Mouse (Mus musculus) ES-E14 (cell line): Measurements from ENCODE around the gene Gpr35. TPM values are rescaled to one million over a fixed set of nuclear protein-coding genes. Genes with fewer than 3 reads are reported as not detected.

Experiments used
- DNase-seq: peaks from one replicate; pipeline ENCODE4 v3.0.0-alpha.2; 2013; ENCODE audit warnings: low read depth, low spot score
- H3K27ac ChIP-seq: 2 replicates; pipeline ENCODE4 v1.5.1; 2012; ENCODE audit warnings: low read depth, mild to moderate bottlenecking, low read length, moderate library complexity, mixed read lengths; ENCODE audit not compliant: poor library complexity, insufficient read depth, severe bottlenecking
- H3K36me3 ChIP-seq: 2 replicates; pipeline ENCODE4 v1.6.1; 2012; ENCODE audit warnings: mild to moderate bottlenecking, low read length, moderate library complexity, mixed read lengths; ENCODE audit not compliant: control insufficient read depth, poor library complexity, insufficient read depth, severe bottlenecking
- H3K4me1 ChIP-seq, 2 experiments: fragments of 150-350 bp in 1 of 2; sonication (generic) in 1 of 2; 2 replicates each; pipeline ENCODE4 v1.6.1; 2012; ENCODE audit warnings: low read length in 2 of 2, mild to moderate bottlenecking in 1 of 2, mixed read lengths in 1 of 2; ENCODE audit not compliant: control insufficient read depth in 2 of 2, insufficient read depth in 2 of 2, poor library complexity in 1 of 2
- H3K4me3 ChIP-seq, 2 experiments: fragments of 150-350 bp in 1 of 2; sonication (generic) in 1 of 2; 2 replicates each; pipeline ENCODE4 v1.5.1; 2012; ENCODE audit warnings: low read length in 2 of 2, low read depth in 1 of 2, mild to moderate bottlenecking in 1 of 2, mixed read lengths in 1 of 2; ENCODE audit not compliant: insufficient read depth in 1 of 2, poor library complexity in 1 of 2, severe bottlenecking in 1 of 2
- H3K9ac ChIP-seq: 2 replicates; pipeline ENCODE4 v1.6.1; 2012; ENCODE audit warnings: low read depth, mild to moderate bottlenecking, low read length, mixed read lengths; ENCODE audit not compliant: poor library complexity, insufficient read depth, severe bottlenecking
- H3K9me3 ChIP-seq: fragments of 150-350 bp; sonication (generic); 2 replicates; pipeline ENCODE4 v1.6.1; 2012; ENCODE audit warnings: low read depth, mild to moderate bottlenecking, low read length; ENCODE audit not compliant: control insufficient read depth, insufficient read depth
- CHD2 ChIP-seq: IDR thresholded peaks from 2 replicates; pipeline ENCODE4 v1.6.1; 2014; ENCODE audit warnings: mild to moderate bottlenecking, low read depth, low read length, inconsistent platforms
- HCFC1 ChIP-seq: IDR thresholded peaks from 2 replicates; pipeline ENCODE4 v1.6.1; 2012; ENCODE audit warnings: low read length, inconsistent platforms, borderline replicate concordance; ENCODE audit not compliant: insufficient read depth
- MAFK ChIP-seq: IDR thresholded peaks from 2 replicates; pipeline ENCODE4 v1.6.1; 2014; ENCODE audit warnings: mild to moderate bottlenecking, low read depth, low read length, inconsistent platforms; ENCODE audit not compliant: insufficient read depth
- ZC3H11A ChIP-seq: IDR thresholded peaks from 2 replicates; pipeline ENCODE4 v1.6.1; 2012; ENCODE audit warnings: low read depth, mild to moderate bottlenecking, inconsistent platforms, low read length, borderline replicate concordance
- ZNF384 ChIP-seq: IDR thresholded peaks from 2 replicates; pipeline ENCODE4 v1.6.1; 2012; ENCODE audit warnings: low read depth, low read length, inconsistent platforms
- in situ Hi-C, 2 experiments: fragments of 600-800 bp; cut with MboI; formaldehyde crosslinking; loops; one replicate each; pipeline ENCODE4 v1.15.1; 2025; ENCODE audit warnings: low sequenced_read_pairs in 2 of 2, inconsistent platforms in 1 of 2; ENCODE audit not compliant: unreplicated experiment in 2 of 2
- total RNA-seq: library from RNA; depleted of rRNA; stranded (reverse); fragments of 300-350 nt; gene quantifications from 2 replicates; pipeline ENCODE4 v1.2.3, GENCODE M21; 2012

The Gpr35 gene
- total RNA-seq, 1 experiment = 0.22 TPM

DNA sequence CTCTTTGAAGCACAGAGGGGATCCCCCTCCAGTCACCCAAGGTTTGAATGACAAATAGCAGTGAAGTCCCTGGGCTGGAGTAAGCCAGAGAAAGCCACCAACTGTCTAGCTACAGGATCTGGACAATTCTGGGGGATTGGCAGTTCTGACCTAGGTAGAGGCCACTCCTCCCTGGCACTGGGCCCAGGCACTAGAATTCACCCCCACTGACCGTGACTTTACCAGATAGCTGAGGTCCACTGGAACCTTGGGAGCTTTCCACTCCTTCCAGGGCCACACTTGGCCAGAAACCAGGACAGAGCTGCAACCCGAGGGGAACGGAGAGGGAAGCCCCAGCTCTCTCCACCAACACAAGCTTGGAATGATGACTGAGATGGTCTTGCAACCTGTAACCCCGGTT is 58.5 kb downstream of the Gpr35 start:
- H3K36me3 ChIP-seq = no peaks in the 10 kb centered on the region
- H3K4me1 ChIP-seq = no peaks in the 10 kb centered on the region
- in situ Hi-C loops = no loop called here
- DNase-seq = no peak
- no peak overlapping the region for H3K27ac ChIP-seq
- no peak overlapping the region for H3K9ac ChIP-seq
- no peaks in the 10 kb centered on the region for H3K9me3 ChIP-seq
- H3K4me3 ChIP-seq = no peak overlapping the region
- TF ChIP-seq MAFK = no peak
- TF ChIP-seq CHD2 = no peak
- no peak for TF ChIP-seq HCFC1
- TF ChIP-seq ZNF384 = no peak

DNA sequence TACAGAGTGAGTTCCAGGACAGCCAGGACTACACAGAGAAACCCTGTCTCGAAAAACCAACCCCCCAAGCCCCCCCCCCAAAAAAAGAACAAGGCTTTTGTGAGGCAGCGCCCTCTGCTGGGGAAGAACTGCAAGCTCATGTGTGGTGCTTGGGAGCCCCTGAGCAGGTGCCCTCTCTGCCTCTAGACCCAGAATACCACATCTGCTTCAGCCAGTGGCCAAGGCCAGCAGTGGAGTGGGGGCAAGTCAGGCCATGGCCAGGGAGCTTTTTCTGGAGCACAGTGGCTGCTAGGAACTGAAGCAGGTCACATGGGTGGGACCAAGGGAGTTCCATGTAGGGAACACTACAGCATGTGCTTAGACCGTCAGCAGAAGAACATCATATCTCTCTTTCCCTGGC is 60.1 kb downstream of the Gpr35 start:
- peak; percentile 7 for DNase-seq
- Histone ChIP-seq H3K9ac (no peak overlapping the region), H3K36me3 (no peaks in the 10 kb centered on the region), H3K9me3 (no peaks in the 10 kb centered on the region), H3K27ac (no peak overlapping the region), H3K4me3 (no peak overlapping the region), H3K4me1 (no peaks in the 10 kb centered on the region)
- TF ChIP-seq HCFC1 (no peak), ZC3H11A (no peak), CHD2 (no peak), ZNF384 (no peak), MAFK (no peak)
- in situ Hi-C loops = no loop called here

DNA sequence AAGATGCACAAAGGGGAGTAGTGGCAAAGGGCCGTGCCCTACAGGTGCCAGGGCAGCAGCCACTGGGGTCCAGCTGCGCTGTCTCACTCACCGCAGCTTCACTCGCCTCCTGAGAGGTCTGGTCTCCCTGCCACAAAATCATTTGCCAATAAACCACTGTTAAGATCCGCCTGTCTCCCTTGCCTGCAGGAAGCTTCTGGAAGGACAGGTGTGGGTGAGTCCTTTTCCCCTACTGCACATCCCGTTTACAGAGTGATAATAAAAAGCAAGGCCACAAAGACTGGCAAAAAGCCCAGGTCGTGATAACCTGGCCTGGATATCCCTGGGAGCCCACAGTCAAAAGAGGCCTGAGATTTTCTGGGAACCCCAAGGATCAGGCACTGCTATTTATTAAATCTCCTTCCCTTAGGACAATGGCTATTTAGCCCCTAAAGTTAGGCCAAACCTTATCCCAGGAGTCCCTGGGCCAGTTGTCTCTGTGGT is 61.5 kb downstream of the Gpr35 start:
- in situ Hi-C loops = no loop called here
- H3K4me3 ChIP-seq = no peak overlapping the region
- no peak overlapping the region for H3K27ac ChIP-seq
- no peaks in the 10 kb centered on the region for H3K36me3 ChIP-seq
- no peaks in the 10 kb centered on the region for H3K4me1 ChIP-seq
- no peaks in the 10 kb centered on the region for H3K9me3 ChIP-seq
- no peak for TF ChIP-seq CHD2
- TF ChIP-seq HCFC1 = no peak
- TF ChIP-seq MAFK = no peak
- no peak for TF ChIP-seq ZNF384
- no peak for TF ChIP-seq ZC3H11A
- 0 out of 2 replicates have a peak overlapping the region, but pooled peaks have one; percentile 22 for H3K9ac ChIP-seq
- no peak for DNase-seq

DNA sequence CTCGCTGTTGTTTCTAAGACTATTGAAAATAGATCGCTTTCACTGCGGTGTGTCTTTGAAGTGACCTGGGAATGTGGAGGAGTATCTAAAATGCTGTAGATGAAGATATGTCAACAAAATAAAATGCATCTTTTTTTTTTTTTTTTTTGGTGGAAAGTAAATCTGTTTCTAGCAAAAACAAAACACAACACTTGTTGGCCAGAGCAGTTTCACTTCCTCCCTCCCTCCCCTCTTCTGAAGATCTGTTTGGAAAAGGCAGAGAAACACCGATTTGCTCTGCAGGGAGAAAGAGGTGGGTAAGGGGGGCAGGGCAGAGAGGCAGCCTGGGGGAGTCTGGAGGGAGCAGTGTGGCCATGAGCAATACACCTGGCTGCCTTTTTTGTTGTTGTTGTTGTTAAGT is 62.7 kb downstream of the Gpr35 start:
- no peak for DNase-seq
- Histone ChIP-seq H3K4me1 (no peaks in the 10 kb centered on the region; a peak in 1 of 4 replicates), H3K9me3 (no peaks in the 10 kb centered on the region), H3K27ac (no peak overlapping the region), H3K9ac (no peak overlapping the region), H3K4me3 (no peak overlapping the region), H3K36me3 (no peaks in the 10 kb centered on the region; the same call in 1 of the 2 replicates)
- in situ Hi-C loops = no loop called here
- TF ChIP-seq CHD2 (no peak), ZNF384 (no peak), ZC3H11A (no peak), HCFC1 (no peak), MAFK (no peak)

DNA sequence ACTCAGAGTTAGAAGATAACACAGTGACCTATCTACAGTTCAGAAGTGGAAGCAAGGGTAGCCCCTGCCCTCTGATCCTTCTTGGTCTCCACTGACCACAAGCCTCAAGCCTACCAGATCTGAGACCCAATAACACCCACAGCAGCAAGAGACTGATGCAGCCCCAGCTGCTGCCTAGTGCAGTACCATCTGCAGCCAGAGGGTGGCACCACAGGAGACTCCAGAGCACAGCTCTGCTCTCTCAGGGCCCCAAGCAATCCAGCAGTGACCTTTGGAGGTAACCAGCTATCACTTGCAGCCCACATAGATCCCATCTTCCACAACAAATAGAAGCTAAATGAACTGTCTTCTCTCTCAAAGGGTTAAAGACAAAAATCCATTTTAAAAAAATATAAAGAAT is 63.8 kb downstream of the Gpr35 start:
- TF ChIP-seq HCFC1 (no peak), ZC3H11A (0 out of 2 replicates have a peak, but pooled peaks have one; percentile 4)
- H3K27ac ChIP-seq = no peak overlapping the region
- in situ Hi-C loops = no loop called here
- DNase-seq = peak; percentile 57
- H3K36me3 ChIP-seq = no peaks in the 10 kb centered on the region; the same call in 1 of the 2 replicates
- H3K4me1 ChIP-seq = no peaks in the 10 kb centered on the region; a peak in 1 of 4 replicates
- H3K9me3 ChIP-seq = no peaks in the 10 kb centered on the region
- H3K9ac ChIP-seq = no peak overlapping the region
- no peak overlapping the region for H3K4me3 ChIP-seq
